Mouse (Mus musculus) thymus, adult 2 months (tissue): ENCODE data around the gene Snx9.

Experiments
- CTCF ChIP-seq: fragments of 200-500 bp; IDR thresholded peaks from 2 replicates; pipeline ENCODE4 v1.5.1; 2012; ENCODE audit warnings: mild to moderate bottlenecking, control low read depth, low read length, moderate library complexity, borderline replicate concordance; ENCODE audit not compliant: control insufficient read depth, poor library complexity, insufficient read depth; ENCODE audit errors: extremely low read depth
- POLR2A ChIP-seq: fragments of 200-500 bp; IDR thresholded peaks from 2 replicates; pipeline ENCODE4 v1.6.1; 2012; ENCODE audit warnings: mild to moderate bottlenecking, low read length, control low read depth, moderate library complexity; ENCODE audit not compliant: control insufficient read depth, poor library complexity, insufficient read depth; ENCODE audit errors: extremely low read depth

DNA sequence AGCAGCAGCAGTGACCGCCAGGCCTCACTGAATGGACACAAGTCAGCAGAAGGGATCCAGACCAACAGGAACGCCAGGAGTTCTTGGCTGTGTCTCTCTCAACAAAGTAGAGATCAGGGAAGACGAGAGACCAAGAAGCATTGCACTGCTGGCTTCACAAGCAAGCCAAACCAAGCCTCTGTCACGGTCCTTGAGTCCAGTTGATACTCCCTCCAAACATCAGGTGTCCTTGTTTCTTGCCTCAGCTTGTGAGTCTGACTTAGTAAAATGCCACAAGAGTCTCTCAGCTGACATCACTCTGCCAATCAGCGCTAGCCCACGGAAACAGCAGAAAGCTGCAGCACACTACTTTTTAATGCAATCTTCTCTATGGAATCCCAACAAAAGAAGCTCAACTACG is 15.3 kb downstream of the Snx9 start:
- TF ChIP-seq CTCF (no peak), POLR2A (no peak)
